Mouse (Mus musculus): ENCODE results near the gene Carmil1. TPM values are rescaled to one million over a fixed set of nuclear protein-coding genes. Genes with fewer than 3 reads are reported as not detected.

The Carmil1 gene
- polyA plus RNA-seq, 1 experiment = 0.02 TPM

GRCm38 (mm10) chr13:24199861-24200543 lies 80.6 kb downstream of the Carmil1 start:
- TF ChIP-seq TAL1 (IDR thresholded peaks at IDR 0.05; ENCODE audit: low read length) (no peak), GATA1 (IDR thresholded peaks at IDR 0.05; ENCODE audit: low read length) (no peak)
- H3K4me3 ChIP-seq (replicated peaks) = no peak overlapping the region
- H3K36me3 ChIP-seq (ENCODE audit: control insufficient read depth) = no peaks in the 10 kb centered on the region
- H3K9me3 ChIP-seq (ENCODE audit: control insufficient read depth, low read length) = no peaks in the 10 kb centered on the region
- peaks cover 3% of the 10 kb centered on the region; the same call in 1 of the 2 replicates for H3K27me3 ChIP-seq (ENCODE audit: control insufficient read depth)
- 0 out of 2 replicates have a peak, but pooled peaks cover 2% of the 10 kb centered on the region for H3K4me1 ChIP-seq (ENCODE audit: control insufficient read depth)

- Histone ChIP-seq H3K4me1 (ENCODE audit: control insufficient read depth) (0 out of 2 replicates have a peak, but pooled peaks cover 2% of the 10 kb centered on the region), H3K4me3 (replicated peaks) (no peak overlapping the region)
Measured at GRCm38 (mm10) chr13:24198396-24198924, 82.1 kb downstream of the Carmil1 start.

GRCm38 (mm10) chr13:24195371-24195770 lies 85.2 kb downstream of the Carmil1 start:
- TF ChIP-seq TAL1 (IDR thresholded peaks at IDR 0.05; ENCODE audit: low read length) (no peak), GATA1 (IDR thresholded peaks at IDR 0.05; ENCODE audit: low read length) (no peak)
- H3K4me3 ChIP-seq (replicated peaks) = no peak overlapping the region
- peaks cover 10% of the 10 kb centered on the region for H3K9me3 ChIP-seq (ENCODE audit: control insufficient read depth, low read length)
- H3K4me1 ChIP-seq (ENCODE audit: control insufficient read depth) = peaks cover 4% of the 10 kb centered on the region; the same call in 1 of the 2 replicates
- no peaks in the 10 kb centered on the region for H3K36me3 ChIP-seq (ENCODE audit: control insufficient read depth)
- no peaks in the 10 kb centered on the region; the same call in none of the 2 replicates for H3K27me3 ChIP-seq (ENCODE audit: control insufficient read depth)

More at GRCm38 (mm10) chr13:24198396-24198924, 82.1 kb downstream of the Carmil1 start:
- Histone ChIP-seq H3K27me3 (ENCODE audit: control insufficient read depth) (peaks cover 2% of the 10 kb centered on the region), H3K9me3 (ENCODE audit: control insufficient read depth, low read length) (peaks cover 7% of the 10 kb centered on the region), H3K36me3 (ENCODE audit: control insufficient read depth) (no peaks in the 10 kb centered on the region)
- TF ChIP-seq TAL1 (IDR thresholded peaks at IDR 0.05; ENCODE audit: low read length) = no peak
- no peak for TF ChIP-seq GATA1 (IDR thresholded peaks at IDR 0.05; ENCODE audit: low read length)

- H3K4me3 ChIP-seq (replicated peaks) = no peak overlapping the region
- H3K4me1 ChIP-seq (ENCODE audit: control insufficient read depth) = peaks cover 4% of the 10 kb centered on the region; the same call in 1 of the 2 replicates
- H3K36me3 ChIP-seq (ENCODE audit: control insufficient read depth) = no peaks in the 10 kb centered on the region
- H3K9me3 ChIP-seq (ENCODE audit: control insufficient read depth, low read length) = peaks cover 10% of the 10 kb centered on the region
- TF ChIP-seq GATA1 (IDR thresholded peaks at IDR 0.05; ENCODE audit: low read length) (no peak), TAL1 (IDR thresholded peaks at IDR 0.05; ENCODE audit: low read length) (no peak)
- H3K27me3 ChIP-seq (ENCODE audit: control insufficient read depth) = no peaks in the 10 kb centered on the region; the same call in 1 of the 2 replicates
Measured at GRCm38 (mm10) chr13:24194018-24194417, 86.6 kb downstream of the Carmil1 start.

- peaks cover 10% of the 10 kb centered on the region for H3K9me3 ChIP-seq (ENCODE audit: control insufficient read depth, low read length)
- no peaks in the 10 kb centered on the region for H3K36me3 ChIP-seq (ENCODE audit: control insufficient read depth)
- no peak for TF ChIP-seq TAL1 (IDR thresholded peaks at IDR 0.05; ENCODE audit: low read length)
- no peak for TF ChIP-seq GATA1 (IDR thresholded peaks at IDR 0.05; ENCODE audit: low read length)
- peaks cover 4% of the 10 kb centered on the region for H3K27me3 ChIP-seq (ENCODE audit: control insufficient read depth)
- peaks cover 2% of the 10 kb centered on the region for H3K4me1 ChIP-seq (ENCODE audit: control insufficient read depth)
- no peak overlapping the region for H3K4me3 ChIP-seq (replicated peaks)
Measured at GRCm38 (mm10) chr13:24190875-24191663, 89.5 kb downstream of the Carmil1 start.

- H3K4me3 ChIP-seq (replicated peaks) = no peak overlapping the region
- no peaks in the 10 kb centered on the region; the same call in 1 of the 2 replicates for H3K4me1 ChIP-seq (ENCODE audit: control insufficient read depth)
- no peaks in the 10 kb centered on the region for H3K9me3 ChIP-seq (ENCODE audit: control insufficient read depth, low read length)
- H3K27me3 ChIP-seq (ENCODE audit: control insufficient read depth) = peaks cover 6% of the 10 kb centered on the region
- TF ChIP-seq GATA1 (IDR thresholded peaks at IDR 0.05; ENCODE audit: low read length) (no peak), TAL1 (IDR thresholded peaks at IDR 0.05; ENCODE audit: low read length) (no peak)
- no peaks in the 10 kb centered on the region for H3K36me3 ChIP-seq (ENCODE audit: control insufficient read depth)
Measured at GRCm38 (mm10) chr13:24187026-24187425, 93.6 kb downstream of the Carmil1 start.

- TF ChIP-seq TAL1 (IDR thresholded peaks at IDR 0.05; ENCODE audit: low read length) = no peak
- no peak for TF ChIP-seq GATA1 (IDR thresholded peaks at IDR 0.05; ENCODE audit: low read length)
- Histone ChIP-seq H3K4me3 (replicated peaks) (no peak overlapping the region), H3K4me1 (ENCODE audit: control insufficient read depth) (no peaks in the 10 kb centered on the region; the same call in 1 of the 2 replicates), H3K36me3 (ENCODE audit: control insufficient read depth) (no peaks in the 10 kb centered on the region), H3K9me3 (ENCODE audit: control insufficient read depth, low read length) (no peaks in the 10 kb centered on the region), H3K27me3 (ENCODE audit: control insufficient read depth) (peaks cover 6% of the 10 kb centered on the region)
Measured at GRCm38 (mm10) chr13:24185641-24186040, 95.0 kb downstream of the Carmil1 start.

GRCm38 (mm10) chr13:24182878-24183277 lies 97.7 kb downstream of the Carmil1 start:
- H3K27me3 ChIP-seq (ENCODE audit: control insufficient read depth) = peaks cover 8% of the 10 kb centered on the region
- no peaks in the 10 kb centered on the region; the same call in 1 of the 2 replicates for H3K4me1 ChIP-seq (ENCODE audit: control insufficient read depth)
- TF ChIP-seq TAL1 (IDR thresholded peaks at IDR 0.05; ENCODE audit: low read length) = no peak
- no peak for TF ChIP-seq GATA1 (IDR thresholded peaks at IDR 0.05; ENCODE audit: low read length)
- no peaks in the 10 kb centered on the region for H3K9me3 ChIP-seq (ENCODE audit: control insufficient read depth, low read length)
- H3K4me3 ChIP-seq (replicated peaks) = no peak overlapping the region
- no peaks in the 10 kb centered on the region for H3K36me3 ChIP-seq (ENCODE audit: control insufficient read depth)

- Histone ChIP-seq H3K27me3 (ENCODE audit: control insufficient read depth) (peaks cover 19% of the 10 kb centered on the region), H3K9me3 (ENCODE audit: control insufficient read depth, low read length) (no peaks in the 10 kb centered on the region), H3K4me3 (replicated peaks) (no peak overlapping the region), H3K4me1 (ENCODE audit: control insufficient read depth) (peaks cover 4% of the 10 kb centered on the region), H3K36me3 (ENCODE audit: control insufficient read depth) (no peaks in the 10 kb centered on the region)
- TF ChIP-seq GATA1 (IDR thresholded peaks at IDR 0.05; ENCODE audit: low read length) (no peak), TAL1 (IDR thresholded peaks at IDR 0.05; ENCODE audit: low read length) (no peak)
Measured at GRCm38 (mm10) chr13:24179538-24179937, 101.1 kb downstream of the Carmil1 start.

Measured in erythroblast, embryonic 14.5 days (primary cell).